ENCODE assay signal across 30 mouse cellular contexts in genomic region chr10:13062373-13062772, GRCm38 (mm10). TPM values are rescaled to one million over a fixed set of nuclear protein-coding genes. Genes with fewer than 3 reads are reported as not detected.
A peak's percentile ranks its signal among the peaks of the same experiment; 100 is the strongest.
DNase-seq lines count a peak whose midpoint lies in the region; ATAC-seq and TF ChIP-seq lines count a peak whose summit lies in the region.
"Had no signal": no experiment of that assay in that cellular context is flagged by ENCODE, and none has a peak within 500 bp of the region (broad histone marks: within the 10 kb centered on the region; RNA-seq: fewer than 3 reads in every experiment).

No protein-coding gene starts in this region.

- no peak for TF ChIP-seq POLR2A in brain, embryonic 14.5 days (IDR thresholded peaks at IDR 0.05; ENCODE audit: borderline replicate concordance, extremely low read depth, insufficient read depth, insufficient read length, poor library complexity, severe bottlenecking)
- TF ChIP-seq POLR2A in cerebellum, adult 2 months (IDR thresholded peaks at IDR 0.05; ENCODE audit: borderline replicate concordance, insufficient read depth, low read length): no peak

- 43% methylated on average over 8 of the region's 8 CpGs for WGBS in forebrain, embryonic 16.5 days
- WGBS in forebrain, embryonic 12.5 days: 42% methylated on average over 8 of the region's 8 CpGs
- 39% methylated on average over 8 of the region's 8 CpGs for WGBS in midbrain, embryonic 16.5 days
- 41% methylated on average over 8 of the region's 8 CpGs for WGBS in midbrain, postnatal 0 days
- 60% methylated on average over 8 of the region's 8 CpGs for WGBS in cerebellum, adult 2 months

- ATAC-seq in forebrain, embryonic 16.5 days: peak; percentile 46; the same call in 1 of the 2 replicates
- ATAC-seq in forebrain, embryonic 12.5 days (ENCODE audit: low FRiP score): no peak
- 0 out of 2 replicates have a peak, but pooled peaks have one; percentile 20 for ATAC-seq in midbrain, embryonic 16.5 days
- no peak for ATAC-seq in midbrain, postnatal 0 days (ENCODE audit: low FRiP score)
- ATAC-seq: forebrain, embryonic 15.5 days; liver, embryonic 12.5 days; liver, postnatal 0 days; midbrain, embryonic 13.5 days had no signal

- no peak for DNase-seq in midbrain, postnatal 0 days (ENCODE audit: low spot score)
- DNase-seq in CD4-positive, CD25-positive, alpha-beta regulatory T cell, adult 2 months (ENCODE audit: low read depth, low spot score): peak; percentile 71
- peak; percentile 48 for DNase-seq in brain, embryonic 14.5 days (ENCODE audit: low read depth)
- no peak for DNase-seq in cerebellum, adult 9-11 months
- no peak for DNase-seq in cerebellum, adult 2 months
- DNase-seq: adrenal gland, adult 8-10 months; cerebellum, adult 11 months; cerebellum, postnatal 10 days; gastrocnemius, postnatal 14 days; kidney, adult 18-20 months; kidney, postnatal 25 days; liver, postnatal 0 days; lung, postnatal 36 days; right cerebral cortex, postnatal 4 days; thymus, adult 18-20 months had no signal

- peaks cover 7% of the 10 kb centered on the region for H3K4me1 ChIP-seq in forebrain, embryonic 16.5 days (replicated peaks; ENCODE audit: control insufficient read depth, insufficient read depth, low read length)
- H3K4me1 ChIP-seq in forebrain, embryonic 12.5 days: peaks cover 14% of the 10 kb centered on the region
- 0 out of 2 replicates have a peak, but pooled peaks cover 2% of the 10 kb centered on the region for H3K4me1 ChIP-seq in midbrain, embryonic 16.5 days (ENCODE audit: control insufficient read depth, insufficient read depth, low read length)
- H3K4me1 ChIP-seq in midbrain, postnatal 0 days (ENCODE audit: insufficient read depth, low read length): peaks cover 9% of the 10 kb centered on the region; the same call in 1 of the 2 replicates
- no peaks in the 10 kb centered on the region for H3K4me1 ChIP-seq in cerebellum, adult 2 months (ENCODE audit: control insufficient read depth, insufficient read depth, low read length)

- no peaks in the 10 kb centered on the region for H3K36me3 ChIP-seq in forebrain, embryonic 16.5 days (ENCODE audit: control insufficient read depth, insufficient read depth)
- no peaks in the 10 kb centered on the region for H3K36me3 ChIP-seq in forebrain, embryonic 12.5 days (replicated peaks)
- no peaks in the 10 kb centered on the region for H3K36me3 ChIP-seq in midbrain, embryonic 16.5 days (ENCODE audit: control insufficient read depth, insufficient read depth, low read length)
- no peaks in the 10 kb centered on the region for H3K36me3 ChIP-seq in midbrain, postnatal 0 days (ENCODE audit: insufficient read depth, low read length)
- H3K36me3 ChIP-seq: forebrain, embryonic 15.5 days; heart, embryonic 10.5 days; heart, embryonic 15.5 days; hindbrain, embryonic 12.5 days; kidney, embryonic 15.5 days; limb, embryonic 13.5 days; liver, embryonic 12.5 days; midbrain, embryonic 13.5 days; neural tube, embryonic 12.5 days had no signal

- no peak overlapping the region for H3K4me2 ChIP-seq in forebrain, embryonic 16.5 days (ENCODE audit: low read length)
- H3K4me2 ChIP-seq in forebrain, embryonic 12.5 days: no peak overlapping the region
- H3K4me2 ChIP-seq in midbrain, embryonic 16.5 days (ENCODE audit: low read length): 0 out of 2 replicates have a peak overlapping the region, but pooled peaks have one; percentile 1
- H3K4me2 ChIP-seq in midbrain, postnatal 0 days (ENCODE audit: low read depth, low read length, poor library complexity, severe bottlenecking): no peak overlapping the region
- H3K4me2 ChIP-seq: forebrain, embryonic 15.5 days; heart, embryonic 15.5 days; hindbrain, embryonic 12.5 days; kidney, embryonic 15.5 days; limb, embryonic 13.5 days; liver, embryonic 12.5 days; midbrain, embryonic 13.5 days; neural tube, embryonic 12.5 days had no signal

- H3K27me3 ChIP-seq in forebrain, embryonic 16.5 days (replicated peaks; ENCODE audit: control insufficient read depth, insufficient read depth, low read length): peaks cover 5% of the 10 kb centered on the region; the same call in 1 of the 2 replicates
- peaks cover 36% of the 10 kb centered on the region for H3K27me3 ChIP-seq in forebrain, embryonic 12.5 days
- H3K27me3 ChIP-seq in midbrain, embryonic 16.5 days (ENCODE audit: control insufficient read depth, insufficient read depth, low read depth, low read length): peaks cover 13% of the 10 kb centered on the region
- peaks cover 9% of the 10 kb centered on the region for H3K27me3 ChIP-seq in midbrain, postnatal 0 days (ENCODE audit: insufficient read depth, low read length)
- no peaks in the 10 kb centered on the region for H3K27me3 ChIP-seq in cerebellum, adult 2 months (ENCODE audit: control insufficient read depth, insufficient read depth, low read length)

- no peak overlapping the region for H3K4me3 ChIP-seq in forebrain, embryonic 16.5 days (replicated peaks; ENCODE audit: low read length)
- H3K4me3 ChIP-seq in forebrain, embryonic 12.5 days (replicated peaks): no peak overlapping the region
- no peak overlapping the region for H3K4me3 ChIP-seq in midbrain, embryonic 16.5 days (ENCODE audit: low read depth, low read length)
- H3K4me3 ChIP-seq in midbrain, postnatal 0 days (ENCODE audit: low read depth, low read length): no peak overlapping the region
- no peak overlapping the region for H3K4me3 ChIP-seq in cerebellum, adult 2 months (replicated peaks; ENCODE audit: insufficient read depth, low read depth, low read length)
- H3K4me3 ChIP-seq: erythroblast, embryonic 14.5 days; forebrain, embryonic 15.5 days; heart, embryonic 10.5 days; heart, embryonic 15.5 days; hindbrain, embryonic 12.5 days; kidney, embryonic 15.5 days; limb, embryonic 13.5 days; liver, embryonic 12.5 days; megakaryocyte, embryonic 14.5 days; midbrain, embryonic 13.5 days; neural tube, embryonic 12.5 days had no signal

- H3K27ac ChIP-seq in forebrain, embryonic 16.5 days (ENCODE audit: low read length): no peak overlapping the region
- H3K27ac ChIP-seq in forebrain, embryonic 12.5 days: no peak overlapping the region
- no peak overlapping the region for H3K27ac ChIP-seq in midbrain, embryonic 16.5 days (ENCODE audit: low read length)
- H3K27ac ChIP-seq in midbrain, postnatal 0 days (ENCODE audit: low read depth, low read length): no peak overlapping the region
- H3K27ac ChIP-seq in cerebellum, adult 2 months (ENCODE audit: insufficient read depth, low read length): no peak overlapping the region
- H3K27ac ChIP-seq: forebrain, embryonic 15.5 days; heart, embryonic 10.5 days; heart, embryonic 15.5 days; hindbrain, embryonic 12.5 days; kidney, embryonic 15.5 days; limb, embryonic 13.5 days; liver, embryonic 12.5 days; midbrain, embryonic 13.5 days; neural tube, embryonic 12.5 days; stomach, postnatal 0 days had no signal

- no peak for TF ChIP-seq CTCF in midbrain, postnatal 0 days (IDR thresholded peaks at IDR 0.05)
- TF ChIP-seq CTCF in brain, embryonic 14.5 days (IDR thresholded peaks at IDR 0.05; ENCODE audit: borderline replicate concordance, extremely low read depth, insufficient read depth, insufficient read length): no peak
- TF ChIP-seq CTCF in cerebellum, adult 2 months (IDR thresholded peaks at IDR 0.05; ENCODE audit: borderline replicate concordance, insufficient read depth, low read depth, low read length): no peak

- H3K9me3 ChIP-seq in forebrain, embryonic 16.5 days (ENCODE audit: control insufficient read depth, low read length): no peaks in the 10 kb centered on the region
- no peaks in the 10 kb centered on the region for H3K9me3 ChIP-seq in forebrain, embryonic 12.5 days
- no peaks in the 10 kb centered on the region; the same call in 1 of the 2 replicates for H3K9me3 ChIP-seq in midbrain, embryonic 16.5 days (replicated peaks; ENCODE audit: control insufficient read depth, low read length, poor library complexity, severe bottlenecking)
- no peaks in the 10 kb centered on the region for H3K9me3 ChIP-seq in midbrain, postnatal 0 days (ENCODE audit: low read length)
- H3K9me3 ChIP-seq: forebrain, embryonic 15.5 days; heart, embryonic 10.5 days; heart, embryonic 15.5 days; hindbrain, embryonic 12.5 days; kidney, embryonic 15.5 days; limb, embryonic 13.5 days; liver, embryonic 12.5 days; midbrain, embryonic 13.5 days; neural tube, embryonic 12.5 days had no signal

- H3K9ac ChIP-seq in forebrain, embryonic 16.5 days (replicated peaks; ENCODE audit: low read depth, low read length): no peak overlapping the region
- no peak overlapping the region for H3K9ac ChIP-seq in forebrain, embryonic 12.5 days
- H3K9ac ChIP-seq in midbrain, embryonic 16.5 days (ENCODE audit: low read depth, low read length): no peak overlapping the region
- no peak overlapping the region for H3K9ac ChIP-seq in midbrain, postnatal 0 days (replicated peaks; ENCODE audit: low read length, poor library complexity, severe bottlenecking)
- H3K9ac ChIP-seq: forebrain, embryonic 15.5 days; heart, embryonic 15.5 days; hindbrain, embryonic 12.5 days; kidney, embryonic 15.5 days; limb, embryonic 13.5 days; liver, embryonic 12.5 days; liver, postnatal 0 days; midbrain, embryonic 13.5 days; neural tube, embryonic 12.5 days had no signal

RNA-seq across cellular contexts. Expression of gene Plagl1, which starts 2.1 kb away (rescaled TPM):
- polyA plus RNA-seq in forebrain, embryonic 16.5 days (2015; fragmentation: Nextera tagmentation; extraction: Ambion mirVana): 38.6 and 42.3 TPM in 2 replicates
- polyA plus RNA-seq in forebrain, embryonic 12.5 days (2016; fragmentation: Nextera tagmentation; extraction: Ambion mirVana): 93.2 and 102 TPM in 2 replicates
- 26.3 and 31.0 TPM in 2 replicates for polyA plus RNA-seq in midbrain, embryonic 16.5 days (2015; fragmentation: Nextera tagmentation; extraction: Ambion mirVana)
- 39.0 and 122 TPM in 2 replicates for total RNA-seq in midbrain, postnatal 0 days (2014; rRNA removed)
- polyA plus RNA-seq in midbrain, postnatal 0 days (2015; fragmentation: Nextera tagmentation; extraction: Ambion mirVana): 16.1 and 20.1 TPM in 2 replicates
- polyA plus RNA-seq in brain, embryonic 14.5 days (2012; rRNA removed): 103 and 125 TPM in 2 replicates
- 12.7 and 13.6 TPM in 2 replicates for polyA plus RNA-seq in cerebellum, adult 2 months (2012; rRNA removed)

RNA-seq across cellular contexts. Expression of gene Sf3b5, which starts 57.2 kb away (rescaled TPM):
- 25.1 and 25.9 TPM in 2 replicates for polyA plus RNA-seq in forebrain, embryonic 16.5 days (2015; fragmentation: Nextera tagmentation; extraction: Ambion mirVana)
- 32.5 and 35.5 TPM in 2 replicates for polyA plus RNA-seq in forebrain, embryonic 12.5 days (2016; fragmentation: Nextera tagmentation; extraction: Ambion mirVana)
- polyA plus RNA-seq in midbrain, embryonic 16.5 days (2015; fragmentation: Nextera tagmentation; extraction: Ambion mirVana): 20.4 and 20.8 TPM in 2 replicates
- 18.4 and 24.8 TPM in 2 replicates for total RNA-seq in midbrain, postnatal 0 days (2014; rRNA removed)
- polyA plus RNA-seq in midbrain, postnatal 0 days (2015; fragmentation: Nextera tagmentation; extraction: Ambion mirVana): 24.2 and 24.8 TPM in 2 replicates
- 30.1 and 53.7 TPM in 2 replicates for polyA plus RNA-seq in brain, embryonic 14.5 days (2012; rRNA removed)
- 19.1 and 21.2 TPM in 2 replicates for polyA plus RNA-seq in cerebellum, adult 2 months (2012; rRNA removed)

Comparison
In these comparisons a context has a peak if more than half of its experiments do, and no peak if none do; other contexts are left out.
1. ATAC-seq: peak in forebrain, embryonic 16.5 days (single experiment) and midbrain, embryonic 16.5 days (single experiment); none in forebrain, embryonic 12.5 days (single experiment) and midbrain, postnatal 0 days (single experiment).
2. DNase-seq: peak in CD4-positive, CD25-positive, alpha-beta regulatory T cell, adult 2 months (single experiment) and brain, embryonic 14.5 days (single experiment); none in midbrain, postnatal 0 days (single experiment), cerebellum, adult 9-11 months (single experiment) and cerebellum, adult 2 months (0 of 2).